In the genomic region with DNA sequence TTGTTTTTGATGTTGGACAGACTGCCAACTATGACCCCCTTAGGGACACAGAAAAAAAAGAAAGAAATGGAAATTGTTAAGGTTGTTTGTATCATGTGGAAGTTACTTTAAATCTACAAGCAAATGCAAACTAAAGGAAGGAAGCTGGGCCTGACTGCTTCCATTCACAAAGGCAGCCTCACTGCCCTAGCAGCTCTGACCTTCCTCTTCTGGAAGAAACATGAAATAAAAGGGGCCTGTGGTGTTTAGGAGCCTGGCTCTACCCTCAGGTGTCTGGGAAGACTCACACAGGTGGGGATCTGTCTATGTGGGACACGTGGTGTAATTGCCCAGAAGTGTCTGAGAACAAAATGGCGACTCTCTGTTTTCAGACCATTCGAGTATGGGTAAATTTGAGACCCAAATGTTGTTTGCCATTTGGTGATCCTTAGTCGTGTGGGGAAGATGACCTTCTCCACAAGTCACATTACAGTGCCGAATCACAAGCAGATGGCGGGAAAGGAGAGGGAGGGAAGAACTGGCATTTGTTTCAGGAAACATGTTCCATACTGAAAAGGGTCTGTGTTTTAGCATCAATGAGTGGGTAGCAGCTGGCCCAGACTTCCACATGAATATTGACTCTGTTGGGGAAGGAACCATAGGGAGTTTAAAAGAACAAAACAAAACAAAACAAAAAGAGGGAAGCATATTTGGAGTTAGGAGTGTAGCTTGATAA, we compare ENCODE assay signal across 8 mouse cellular contexts. TPM values are rescaled to one million over a fixed set of nuclear protein-coding genes. Genes with fewer than 3 reads are reported as not detected.
DNase-seq lines count a peak whose midpoint lies in the region; ATAC-seq and TF ChIP-seq lines count a peak whose summit lies in the region.

No protein-coding gene starts in this region.

- no peak for TF ChIP-seq CTCF in stomach, postnatal 0 days (IDR thresholded peaks at IDR 0.05; ENCODE audit: low read depth)

- no peak for TF ChIP-seq EP300 in stomach, postnatal 0 days (optimal IDR thresholded peaks at IDR 0.05)

- no peaks in the 10 kb centered on the region for H3K9me3 ChIP-seq in heart, embryonic 14.5 days (ENCODE audit: control insufficient read depth, low read length)
- H3K9me3 ChIP-seq in midbrain, embryonic 11.5 days (ENCODE audit: control insufficient read depth, low read length): no peaks in the 10 kb centered on the region
- H3K9me3 ChIP-seq in midbrain, embryonic 15.5 days: no peaks in the 10 kb centered on the region
- no peaks in the 10 kb centered on the region for H3K9me3 ChIP-seq in limb, embryonic 10.5 days (replicated peaks)
- H3K9me3 ChIP-seq in stomach, postnatal 0 days (ENCODE audit: control insufficient read depth, low read length): no peaks in the 10 kb centered on the region

- H3K4me3 ChIP-seq in heart, embryonic 14.5 days (ENCODE audit: control insufficient read depth in 1 of 2, insufficient read depth in 1 of 2, low read depth in 1 of 2, low read length in 2 of 2): no peak overlapping the region
- H3K4me3 ChIP-seq in midbrain, embryonic 11.5 days (ENCODE audit: low read depth, low read length): no peak overlapping the region
- H3K4me3 ChIP-seq in midbrain, embryonic 15.5 days: no peak overlapping the region
- H3K4me3 ChIP-seq in limb, embryonic 10.5 days: no peak overlapping the region
- no peak overlapping the region for H3K4me3 ChIP-seq in stomach, postnatal 0 days (ENCODE audit: low read depth, low read length)

- no peak for DNase-seq in heart, adult 8-10 months (ENCODE audit: low spot score)
- DNase-seq in midbrain, embryonic 11.5 days (ENCODE audit: low spot score, missing footprints): peak; percentile 79
- DNase-seq in limb, embryonic 10.5 days (ENCODE audit: low spot score): no peak
- DNase-seq in stomach, postnatal 0 days (ENCODE audit: low spot score): no peak
- no peak for DNase-seq in spleen, postnatal 10 days (ENCODE audit: low spot score in 2 of 2)
- DNase-seq in ovary, adult 18-20 months (ENCODE audit: low spot score): no peak

- H3K27me3 ChIP-seq in heart, embryonic 14.5 days (ENCODE audit: control insufficient read depth, insufficient read depth, low read length): no peaks in the 10 kb centered on the region
- no peaks in the 10 kb centered on the region for H3K27me3 ChIP-seq in midbrain, embryonic 11.5 days (ENCODE audit: control insufficient read depth, insufficient read depth, low read length)
- no peaks in the 10 kb centered on the region for H3K27me3 ChIP-seq in midbrain, embryonic 15.5 days (replicated peaks)
- H3K27me3 ChIP-seq in limb, embryonic 10.5 days (ENCODE audit: low read depth, poor library complexity, severe bottlenecking): no peaks in the 10 kb centered on the region
- no peaks in the 10 kb centered on the region for H3K27me3 ChIP-seq in stomach, postnatal 0 days (ENCODE audit: control insufficient read depth, insufficient read depth, low read length)

- H3K36me3 ChIP-seq in heart, embryonic 14.5 days (ENCODE audit: control insufficient read depth, insufficient read depth, low read length): peaks cover 32% of the 10 kb centered on the region
- H3K36me3 ChIP-seq in midbrain, embryonic 11.5 days (ENCODE audit: control insufficient read depth, insufficient read depth, low read length): no peaks in the 10 kb centered on the region
- H3K36me3 ChIP-seq in midbrain, embryonic 15.5 days (replicated peaks): 0 out of 2 replicates have a peak, but pooled peaks cover 5% of the 10 kb centered on the region
- peaks cover 7% of the 10 kb centered on the region; the same call in 1 of the 2 replicates for H3K36me3 ChIP-seq in limb, embryonic 10.5 days
- peaks cover 13% of the 10 kb centered on the region for H3K36me3 ChIP-seq in stomach, postnatal 0 days (ENCODE audit: control insufficient read depth, insufficient read depth, low read length)

- peak overlapping the region; percentile 32; the same call in 1 of the 2 replicates for H3K9ac ChIP-seq in heart, embryonic 14.5 days (ENCODE audit: low read length)
- H3K9ac ChIP-seq in midbrain, embryonic 11.5 days (ENCODE audit: low read length): no peak overlapping the region
- no peak overlapping the region for H3K9ac ChIP-seq in midbrain, embryonic 15.5 days
- H3K9ac ChIP-seq in stomach, postnatal 0 days (ENCODE audit: low read length): no peak overlapping the region

- peak overlapping the region; percentile 92 to 95 for H3K27ac ChIP-seq in heart, embryonic 14.5 days (replicated peaks in 1 of 2; ENCODE audit: control insufficient read depth in 1 of 2, insufficient read depth in 1 of 2, low read depth in 2 of 2, low read length in 2 of 2)
- H3K27ac ChIP-seq in midbrain, embryonic 11.5 days (ENCODE audit: low read depth, low read length): no peak overlapping the region
- no peak overlapping the region for H3K27ac ChIP-seq in midbrain, embryonic 15.5 days
- H3K27ac ChIP-seq in limb, embryonic 10.5 days: peak overlapping the region; percentile 59; the same call in 1 of the 2 replicates
- peak overlapping the region; percentile 82 for H3K27ac ChIP-seq in stomach, postnatal 0 days (replicated peaks)

- peak overlapping the region; percentile 49 for H3K4me2 ChIP-seq in heart, embryonic 14.5 days (ENCODE audit: low read length)
- no peak overlapping the region for H3K4me2 ChIP-seq in midbrain, embryonic 11.5 days
- H3K4me2 ChIP-seq in midbrain, embryonic 15.5 days: no peak overlapping the region
- no peak overlapping the region for H3K4me2 ChIP-seq in stomach, postnatal 0 days (replicated peaks; ENCODE audit: low read depth)

- WGBS in heart, embryonic 14.5 days: 55% methylated on average over 6 of the region's 6 CpGs
- WGBS in midbrain, embryonic 11.5 days: 72% methylated on average over 6 of the region's 6 CpGs
- 70% methylated on average over 6 of the region's 6 CpGs for WGBS in midbrain, embryonic 15.5 days
- WGBS in limb, embryonic 10.5 days: 72% methylated on average over 6 of the region's 6 CpGs
- 61% methylated on average over 6 of the region's 6 CpGs for WGBS in stomach, postnatal 0 days

- 0 out of 2 replicates have a peak, but pooled peaks have one; percentile 10 for ATAC-seq in heart, embryonic 14.5 days (ENCODE audit: insufficient number of reproducible peaks, insufficient read depth, low FRiP score, low read depth)
- ATAC-seq in midbrain, embryonic 11.5 days (ENCODE audit: low FRiP score): no peak
- ATAC-seq in midbrain, embryonic 15.5 days (replicated peaks): no peak
- ATAC-seq in stomach, postnatal 0 days (ENCODE audit: low FRiP score, low TSS enrichment): no peak

- peaks cover 30 to 36% of the 10 kb centered on the region in 2 experiments for H3K4me1 ChIP-seq in heart, embryonic 14.5 days (ENCODE audit: control insufficient read depth in 2 of 2, insufficient read depth in 2 of 2, low read length in 2 of 2)
- no peaks in the 10 kb centered on the region for H3K4me1 ChIP-seq in midbrain, embryonic 11.5 days (ENCODE audit: control insufficient read depth, insufficient read depth, low read length)
- H3K4me1 ChIP-seq in midbrain, embryonic 15.5 days: 0 out of 2 replicates have a peak, but pooled peaks cover 2% of the 10 kb centered on the region
- peaks cover 37% of the 10 kb centered on the region for H3K4me1 ChIP-seq in limb, embryonic 10.5 days
- H3K4me1 ChIP-seq in stomach, postnatal 0 days (replicated peaks; ENCODE audit: control insufficient read depth, insufficient read depth): peaks cover 2% of the 10 kb centered on the region; the same call in 1 of the 2 replicates

RNA-seq across cellular contexts. Expression of a gene that starts 13.0 kb away (rescaled TPM):
- 198 and 210 TPM in 2 replicates for polyA plus RNA-seq in heart, embryonic 14.5 days (2014; fragmentation: Nextera tagmentation; extraction: Ambion mirVana)
- total RNA-seq in heart, adult 8-10 months (2022): 10 to 100 TPM; 73.0 to 85.8 (median 80.3) TPM
- 147 and 151 TPM in 2 replicates for polyA plus RNA-seq in midbrain, embryonic 11.5 days (2014; fragmentation: Nextera tagmentation; extraction: Ambion mirVana)
- polyA plus RNA-seq in midbrain, embryonic 15.5 days (2015; fragmentation: Nextera tagmentation; extraction: Ambion mirVana): 116 and 120 TPM in 2 replicates
- polyA plus RNA-seq in limb, embryonic 10.5 days (2016; fragmentation: Nextera tagmentation; extraction: Ambion mirVana): 152 and 153 TPM in 2 replicates
- polyA plus RNA-seq in stomach, postnatal 0 days (2015; fragmentation: Nextera tagmentation; extraction: Ambion mirVana): 119 and 134 TPM in 2 replicates

RNA-seq across cellular contexts. Expression of a gene that starts 45.7 kb away (rescaled TPM):
- 0.46 and 0.51 TPM in 2 replicates for polyA plus RNA-seq in heart, embryonic 14.5 days (2014; fragmentation: Nextera tagmentation; extraction: Ambion mirVana)
- total RNA-seq in heart, adult 8-10 months (2022): 1 to 10 TPM in 3 of 4 experiments, under 1 TPM in 1; 0.92 to 2.5 (median 1.7) TPM
- polyA plus RNA-seq in midbrain, embryonic 11.5 days (2014; fragmentation: Nextera tagmentation; extraction: Ambion mirVana): 0.87 and 1.2 TPM in 2 replicates
- 3.5 and 3.7 TPM in 2 replicates for polyA plus RNA-seq in midbrain, embryonic 15.5 days (2015; fragmentation: Nextera tagmentation; extraction: Ambion mirVana)
- 0.28 and 0.88 TPM in 2 replicates for polyA plus RNA-seq in limb, embryonic 10.5 days (2016; fragmentation: Nextera tagmentation; extraction: Ambion mirVana)
- polyA plus RNA-seq in stomach, postnatal 0 days (2015; fragmentation: Nextera tagmentation; extraction: Ambion mirVana): 0.16 and 0.77 TPM in 2 replicates

RNA-seq across cellular contexts. Expression of a gene that starts 45.9 kb away (rescaled TPM):
- polyA plus RNA-seq in heart, embryonic 14.5 days (2014; fragmentation: Nextera tagmentation; extraction: Ambion mirVana): 17.3 and 17.7 TPM in 2 replicates
- 10 to 100 TPM; 16.6 to 23.3 (median 20.5) TPM for total RNA-seq in heart, adult 8-10 months (2022)
- polyA plus RNA-seq in midbrain, embryonic 11.5 days (2014; fragmentation: Nextera tagmentation; extraction: Ambion mirVana): 44.2 and 46.6 TPM in 2 replicates
- polyA plus RNA-seq in midbrain, embryonic 15.5 days (2015; fragmentation: Nextera tagmentation; extraction: Ambion mirVana): 23.8 and 25.1 TPM in 2 replicates
- 33.6 and 38.9 TPM in 2 replicates for polyA plus RNA-seq in limb, embryonic 10.5 days (2016; fragmentation: Nextera tagmentation; extraction: Ambion mirVana)
- 13.4 and 15.2 TPM in 2 replicates for polyA plus RNA-seq in stomach, postnatal 0 days (2015; fragmentation: Nextera tagmentation; extraction: Ambion mirVana)

Comparison
In these comparisons a context has a peak if more than half of its experiments do, and no peak if none do; other contexts are left out.
1. H3K27ac ChIP-seq: peak in heart, embryonic 14.5 days (2 of 2), limb, embryonic 10.5 days (single experiment) and stomach, postnatal 0 days (single experiment); none in midbrain, embryonic 11.5 days (single experiment) and midbrain, embryonic 15.5 days (single experiment).